Mouse (Mus musculus): Measurements from ENCODE around the gene Wdr45.
"Not testable (repeated sequence)": the region's sequence is repeated elsewhere in the genome, so short reads cannot be mapped to it uniquely, and the experiment has no call there.

Wdr45 gene

DNA sequence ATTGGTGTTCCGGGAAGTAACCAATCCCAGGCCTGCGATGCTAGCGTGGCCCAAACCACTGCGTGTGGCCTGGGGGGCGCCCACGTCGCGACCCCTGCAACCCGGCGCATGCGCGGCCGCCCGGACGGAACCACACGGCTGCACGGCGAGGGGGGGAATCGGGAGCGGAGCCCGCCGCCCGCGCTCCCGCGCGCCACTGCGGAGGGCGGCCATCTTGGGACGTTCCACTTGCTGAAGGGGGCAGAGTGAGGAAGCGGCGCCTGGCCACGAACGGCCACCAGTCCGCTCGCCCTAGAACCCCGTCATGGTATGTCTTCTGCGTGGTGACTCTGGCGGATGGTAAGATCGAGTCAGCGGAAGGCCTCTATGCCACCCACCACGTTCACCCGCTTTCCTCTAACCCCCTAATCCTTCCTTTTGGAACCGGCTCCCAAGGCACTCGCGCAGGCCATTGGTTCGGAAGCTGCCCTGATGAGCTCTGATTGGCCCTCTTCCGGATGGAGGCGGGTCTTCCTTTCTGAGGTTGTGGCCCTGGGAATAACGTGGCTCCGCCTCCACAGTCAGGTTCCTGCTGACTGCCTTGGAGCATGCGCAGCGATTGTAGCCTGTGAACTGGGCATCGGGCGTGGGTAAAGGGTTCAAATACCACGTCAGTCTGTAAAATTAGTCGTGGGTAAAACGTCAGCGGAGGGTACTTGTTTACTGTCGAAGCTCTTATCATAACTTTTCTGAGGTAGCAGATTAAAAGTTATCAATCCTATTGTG lies at the start of gene Wdr45:
TSS of gene Wdr45 (plus strand) at position 199 of the 765 bp plus-strand sequence.
- DNase-seq (ENCODE audit: low read depth, low spot score) = peak; percentile 90

GRCm38 (mm10) chrX:7664791-7665190 lies 49.3 kb upstream of the Wdr45 start:
- DNase-seq (ENCODE audit: low read depth, low spot score) = no peak

DNA sequence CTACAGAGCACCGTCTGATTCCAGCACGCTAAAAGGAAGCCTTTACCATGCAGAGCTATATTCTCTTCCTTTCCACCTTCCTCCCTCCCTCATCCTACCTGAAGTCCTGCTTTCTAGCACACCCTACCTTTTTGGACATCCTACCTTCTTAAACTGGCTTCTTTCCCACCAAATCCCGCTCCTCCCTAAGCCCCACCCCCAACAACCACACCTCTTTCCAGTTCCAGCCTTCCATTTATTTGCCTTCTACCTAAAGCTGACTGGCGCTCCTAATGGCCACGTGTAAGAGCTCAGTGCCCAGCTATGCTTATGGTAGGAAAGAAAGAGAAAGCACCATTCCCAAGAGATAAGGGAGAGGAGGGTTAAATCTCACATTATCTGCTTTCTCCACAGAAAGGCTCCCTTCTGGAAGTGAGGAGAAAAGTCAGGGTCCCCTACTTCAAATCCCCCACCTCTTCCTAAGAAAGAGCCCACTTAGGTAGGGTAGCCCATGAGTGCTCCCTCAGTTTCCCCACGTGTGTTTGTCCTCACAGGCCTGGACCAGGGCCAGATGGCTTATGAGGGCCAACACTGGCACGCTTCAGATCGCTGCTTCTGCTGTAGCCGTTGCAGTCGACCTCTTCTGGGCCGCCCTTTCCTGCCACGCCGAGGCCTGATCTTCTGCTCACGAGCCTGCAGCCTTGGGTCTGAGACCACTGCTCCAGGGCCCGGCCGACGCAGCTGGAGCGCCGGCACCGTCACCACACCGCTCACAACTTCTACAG lies 48.2 kb upstream of the Wdr45 start:
- no peak for DNase-seq (ENCODE audit: low read depth, low spot score)

DNA sequence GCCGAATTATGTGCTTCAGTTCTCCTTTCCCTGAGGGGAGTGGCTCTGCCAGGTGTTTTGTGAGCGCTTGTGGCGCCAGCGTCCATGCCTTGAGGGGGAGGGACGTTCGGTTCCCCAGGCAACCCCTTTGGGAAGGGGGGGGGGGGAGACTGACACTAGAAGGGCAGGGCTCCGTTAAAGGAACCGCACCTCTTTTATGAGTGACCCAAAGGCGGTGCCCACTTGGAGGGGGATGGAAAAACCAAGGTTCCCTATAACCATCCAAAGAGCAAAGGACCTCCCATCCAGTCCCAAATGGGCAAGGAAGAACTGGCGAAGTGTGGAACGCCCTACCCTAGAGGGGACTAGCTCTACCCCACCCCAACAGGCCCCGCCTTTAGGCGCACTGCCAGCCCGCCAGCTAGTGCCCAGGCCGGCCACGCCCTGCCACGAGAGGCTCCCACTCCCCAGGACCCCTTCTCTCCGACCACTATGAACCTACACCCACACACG lies 43.7 kb upstream of the Wdr45 start:
- no peak for DNase-seq (ENCODE audit: low read depth, low spot score)

DNA sequence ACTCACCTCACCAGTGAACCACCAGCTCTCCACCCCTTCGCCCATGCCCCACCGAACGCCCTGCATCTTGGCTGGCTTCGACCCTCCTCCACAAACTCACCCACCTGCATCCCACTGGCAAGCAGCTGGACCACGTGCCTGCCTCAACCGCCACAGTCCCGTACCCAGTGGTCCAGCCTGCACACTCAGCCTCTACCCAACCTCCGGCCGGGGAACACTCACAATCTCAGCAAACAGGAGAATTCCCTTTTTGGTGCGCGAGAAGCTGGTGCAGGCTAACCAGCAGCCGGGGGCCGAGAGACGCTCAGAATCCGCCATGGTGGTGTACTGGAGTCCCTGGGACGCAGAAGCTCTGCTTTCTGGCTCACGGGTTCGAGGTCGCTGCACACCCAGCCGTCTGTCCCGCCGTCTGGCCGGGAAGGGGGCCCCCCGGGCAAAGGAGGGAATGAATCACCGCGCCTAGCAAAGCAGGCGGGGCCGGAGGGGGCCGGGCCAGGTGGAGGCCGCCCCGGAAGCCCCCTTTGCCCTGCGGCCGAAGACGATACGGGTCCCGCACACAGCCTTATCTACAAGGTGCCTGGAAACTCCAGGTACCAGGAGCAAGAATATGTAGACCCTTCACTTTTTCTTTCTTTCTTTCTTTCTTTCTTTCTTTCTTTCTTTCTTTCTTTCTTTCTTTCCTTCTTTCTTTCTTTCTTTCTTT lies 43.1 kb upstream of the Wdr45 start, which contains the start of gene Plp2:
TSS of gene Plp2 (minus strand) at position 470 of the 703 bp plus-strand sequence.
- DNase-seq (ENCODE audit: low read depth, low spot score) = no peak

GRCm38 (mm10) chrX:7672739-7673138 lies 41.4 kb upstream of the Wdr45 start:
- DNase-seq (ENCODE audit: low read depth, low spot score) = no peak

DNA sequence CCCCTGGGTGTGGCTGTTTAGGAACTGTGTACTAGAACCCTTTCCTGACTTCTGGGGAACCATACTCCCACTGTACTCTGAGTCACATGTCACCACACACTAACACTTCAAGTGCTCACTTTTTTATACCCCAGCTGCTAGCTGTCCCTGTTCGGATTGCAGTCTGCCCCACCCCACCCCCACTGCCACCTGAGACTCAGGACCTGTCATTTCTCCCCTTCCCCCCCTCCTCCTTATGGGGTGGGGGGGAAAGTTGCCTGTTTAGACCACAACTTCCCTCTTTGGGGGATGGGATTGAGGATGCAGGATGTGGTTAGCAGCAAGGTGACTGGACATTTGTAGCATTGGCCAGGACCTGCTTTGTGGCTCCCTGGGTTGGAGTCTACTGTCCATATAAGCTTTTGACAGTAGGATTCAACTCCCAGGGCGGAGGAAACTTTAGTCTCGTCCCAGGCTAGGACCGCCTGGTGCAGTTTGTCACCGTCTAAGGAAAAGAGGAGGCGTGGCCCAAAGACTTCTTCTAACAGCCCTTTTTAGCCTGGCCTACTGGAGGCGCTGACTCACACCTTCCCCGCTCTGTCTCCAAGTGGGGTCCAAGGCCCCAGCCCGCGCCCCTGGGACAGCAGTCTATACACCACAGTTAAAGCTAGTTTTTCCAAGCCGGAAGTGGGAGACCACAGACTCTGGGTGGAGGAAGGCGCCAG lies 40.4 kb upstream of the Wdr45 start:
- no peak for DNase-seq (ENCODE audit: low read depth, low spot score)

GRCm38 (mm10) chrX:7674284-7675000 lies 39.7 kb upstream of the Wdr45 start:
- no peak for DNase-seq (ENCODE audit: low read depth, low spot score)

- DNase-seq (ENCODE audit: low read depth, low spot score) = no peak
Observed at GRCm38 (mm10) chrX:7675001-7675380, 39.1 kb upstream of the Wdr45 start.

DNA sequence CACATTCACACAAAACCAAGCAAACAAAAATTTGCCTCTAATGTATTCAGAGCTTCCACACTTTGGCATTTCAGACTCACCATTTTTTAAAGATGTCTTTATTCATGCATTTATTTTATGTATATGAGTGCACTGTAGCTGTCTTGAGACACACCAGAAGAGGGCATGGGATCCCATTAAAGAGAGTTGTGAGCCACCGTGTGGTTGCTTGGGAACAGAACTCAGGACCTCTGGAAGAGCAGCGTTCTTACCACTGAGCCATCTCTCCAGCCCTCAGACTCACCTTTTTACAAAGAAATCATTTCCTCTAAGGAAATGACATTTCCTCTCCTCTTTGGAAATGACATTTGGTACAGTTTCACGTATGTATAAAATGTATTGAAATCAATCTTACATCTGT lies 35.1 kb upstream of the Wdr45 start:
- DNase-seq (ENCODE audit: low read depth, low spot score) = no peak

DNA sequence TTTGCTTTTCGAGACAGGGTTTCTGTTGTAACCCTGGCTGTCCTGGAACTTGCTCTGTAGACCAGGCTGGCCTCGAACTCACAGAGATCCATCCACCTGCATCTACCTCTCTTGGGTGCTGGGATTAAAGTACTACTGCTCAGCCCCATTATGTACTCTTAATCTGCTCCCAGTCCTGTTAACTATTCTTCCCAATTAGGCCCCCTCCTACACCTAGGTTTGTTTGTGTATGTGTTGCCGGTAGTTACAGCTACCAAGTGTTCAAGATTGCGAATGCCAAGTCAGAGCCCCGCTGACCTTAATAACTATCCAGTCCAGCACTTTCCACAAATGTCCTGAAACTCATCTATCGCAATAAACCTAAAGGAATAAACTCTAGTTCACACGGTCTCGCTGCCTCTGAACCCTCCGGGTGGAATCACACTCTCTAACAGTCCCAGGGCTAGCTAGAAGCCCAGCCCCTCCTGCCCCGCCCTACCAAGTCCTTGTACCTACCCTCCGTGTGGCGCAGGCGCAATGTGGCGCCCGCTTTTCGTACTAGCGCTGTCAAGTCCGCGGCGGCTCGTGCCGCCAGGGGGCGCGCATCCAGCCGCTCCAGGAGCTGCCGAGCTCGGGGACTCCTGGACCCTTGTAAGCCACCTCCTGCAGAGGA lies 34.6 kb upstream of the Wdr45 start:
- peak; percentile 71 for DNase-seq (ENCODE audit: low read depth, low spot score)

GRCm38 (mm10) chrX:7680057-7680412 lies 34.1 kb upstream of the Wdr45 start:
- DNase-seq (ENCODE audit: low read depth, low spot score) = no peak

DNA sequence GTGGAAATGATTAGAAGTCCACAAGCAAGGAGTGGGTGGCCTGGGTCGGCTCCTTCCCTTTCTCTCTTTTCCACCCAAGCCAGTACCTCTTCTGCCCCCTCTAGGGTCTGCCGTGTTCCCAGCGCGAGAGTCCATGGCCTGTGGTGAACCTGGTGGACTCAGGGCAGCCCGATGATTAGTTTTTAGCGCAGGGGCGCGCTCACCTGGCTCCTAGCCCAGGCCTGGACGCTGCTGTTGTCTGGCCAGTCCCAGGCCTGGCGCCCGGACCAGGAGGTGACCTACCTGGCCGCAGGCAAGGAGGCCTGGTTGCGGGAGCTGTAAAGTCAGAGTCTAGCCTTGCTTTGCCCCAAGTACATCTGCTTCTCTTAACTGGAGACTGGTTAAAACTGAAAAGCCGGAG lies 33.3 kb upstream of the Wdr45 start, which contains the start of gene Magix:
TSS of gene Magix (minus strand) at position 388 of the 400 bp plus-strand sequence.
- DNase-seq (ENCODE audit: low read depth, low spot score) = no peak

- no peak for DNase-seq (ENCODE audit: low read depth, low spot score)
Observed at GRCm38 (mm10) chrX:7688321-7688720, 25.8 kb upstream of the Wdr45 start.

DNA sequence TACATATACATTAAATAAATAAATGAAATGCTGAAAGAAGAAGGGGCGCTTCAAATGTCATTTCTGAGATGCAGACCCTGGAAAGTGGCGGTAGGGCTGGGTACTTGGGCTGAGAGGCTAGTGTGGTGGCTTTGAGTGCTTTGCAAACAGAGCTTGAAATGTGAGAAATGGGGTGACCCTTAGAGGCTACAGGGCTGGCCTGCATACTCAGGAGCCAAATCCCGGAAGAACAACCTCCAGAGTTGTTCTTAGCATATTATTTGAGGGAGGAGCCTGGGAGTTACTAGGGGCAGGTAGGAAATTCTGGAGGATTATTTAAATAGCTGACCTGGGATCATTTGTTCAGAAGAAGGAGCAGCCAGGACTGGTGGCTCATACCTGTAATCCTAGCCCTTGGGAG lies 23.6 kb upstream of the Wdr45 start:
- no peak for DNase-seq (ENCODE audit: low read depth, low spot score)

DNA sequence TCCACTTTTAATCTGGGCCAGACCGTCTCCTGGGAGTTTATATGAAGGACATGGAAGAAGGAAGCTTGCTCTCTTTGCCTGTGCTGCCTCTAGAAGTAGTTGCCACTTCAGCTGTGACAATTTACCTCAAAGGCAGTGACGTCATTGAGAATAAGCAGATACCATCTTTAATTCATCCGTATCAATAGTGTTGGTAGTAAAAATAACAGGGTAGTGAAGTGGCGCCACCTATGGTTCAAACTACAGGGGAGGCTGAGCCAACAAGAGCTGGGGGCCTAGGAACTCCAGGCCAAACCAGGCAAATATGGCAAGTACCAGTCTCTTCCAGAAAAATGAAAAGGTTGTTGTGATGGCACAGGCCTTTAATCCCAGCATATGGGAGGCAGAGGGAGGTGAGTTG lies 21.3 kb upstream of the Wdr45 start:
- DNase-seq (ENCODE audit: low read depth, low spot score) = no peak

- no peak for DNase-seq (ENCODE audit: low read depth, low spot score)
Observed at GRCm38 (mm10) chrX:7696520-7696919, 17.6 kb upstream of the Wdr45 start.

DNA sequence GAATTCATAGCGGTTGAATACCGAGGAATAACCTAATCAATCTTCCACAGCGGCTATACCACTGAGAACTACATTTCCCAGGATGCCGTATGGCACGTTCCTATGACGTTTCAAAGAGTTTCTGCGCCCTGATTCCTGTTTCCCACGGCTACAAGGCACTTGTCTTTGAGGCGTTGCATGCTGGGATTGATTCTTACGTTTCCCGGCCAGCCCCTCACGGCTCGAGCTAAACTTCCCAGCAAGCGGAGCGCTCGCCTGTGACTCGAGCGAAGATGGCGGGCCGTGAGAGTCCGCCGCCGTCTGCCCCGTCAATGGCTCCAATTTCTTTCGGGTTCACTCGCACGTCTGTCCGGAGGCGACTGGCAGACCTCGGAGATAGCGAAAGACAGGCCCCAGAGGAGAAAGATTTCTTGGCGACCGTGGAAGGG lies 17.2 kb upstream of the Wdr45 start, which contains the start of gene Gpkow:
TSS of gene Gpkow (plus strand) at position 178 of the 428 bp plus-strand sequence.
- peak; percentile 78 for DNase-seq (ENCODE audit: low read depth, low spot score)

DNA sequence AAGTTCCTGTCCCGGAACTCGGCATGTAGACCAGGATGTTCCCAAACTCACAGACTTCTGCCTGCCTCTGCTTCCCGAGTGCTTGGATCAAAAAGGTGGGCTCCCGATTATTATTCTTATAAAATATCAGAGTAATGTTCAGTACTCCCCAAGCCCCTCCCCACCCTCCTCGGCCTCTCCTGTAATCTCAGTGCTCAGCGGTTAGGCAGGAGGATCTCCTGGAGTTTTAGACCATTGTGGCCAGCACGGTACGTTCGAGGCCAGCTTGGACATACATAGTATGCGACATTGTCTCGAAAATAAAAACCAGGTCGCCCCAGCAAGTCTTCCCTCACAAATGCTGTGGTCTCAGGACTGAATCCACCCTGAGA lies 384 bp upstream of the Wdr45 start:
- not testable (repeated sequence) for DNase-seq (ENCODE audit: low read depth, low spot score)

GRCm38 (mm10) chrX:7716058-7716457 lies 1.9 kb downstream of the Wdr45 start:
- not testable (repeated sequence) for DNase-seq (ENCODE audit: low read depth, low spot score)

Data from retina, postnatal 7 days (tissue).